Mouse (Mus musculus) intestine, embryonic 16.5 days (tissue): ENCODE measurements at regions not wholly inside any gene's neighbourhood (a gene's known extent, or its start where the extent isn't known, plus 50 kb on each side); places are given as distances from the start of the nearest gene placed in this dataset.

Experiments used
- ATAC-seq: fragments of 200-750 bp; cut with Nextera tagmentation; 2 replicates; pipeline ENCODE4 v1.8.0; 2017; ENCODE audit warnings: moderate TSS enrichment, moderate library complexity
- H3K27ac ChIP-seq: fragments of 300-500 bp; sonication (generic); 2 replicates; pipeline ENCODE4 v1.5.1; 2014; ENCODE audit warnings: mild to moderate bottlenecking, low read length
- H3K27me3 ChIP-seq: fragments of 300-500 bp; sonication (generic); replicated peaks from 2 replicates; pipeline ENCODE4 v1.6.1; 2014; ENCODE audit warnings: low read length, control low read depth, mixed read lengths; ENCODE audit not compliant: control insufficient read depth, insufficient read depth
- H3K36me3 ChIP-seq: fragments of 300-500 bp; sonication (generic); 2 replicates; pipeline ENCODE4 v1.6.1; 2014; ENCODE audit warnings: low read length, control low read depth; ENCODE audit not compliant: control insufficient read depth, insufficient read depth
- H3K4me1 ChIP-seq: fragments of 300-500 bp; sonication (generic); 2 replicates; pipeline ENCODE4 v1.6.1; 2014; ENCODE audit warnings: low read length, control low read depth, mixed read lengths; ENCODE audit not compliant: control insufficient read depth, insufficient read depth
- H3K4me2 ChIP-seq: fragments of 300-500 bp; sonication (generic); 2 replicates; pipeline ENCODE4 v1.6.1; 2014; ENCODE audit warnings: low read depth, low read length, control low read depth
- H3K4me3 ChIP-seq: fragments of 300-500 bp; sonication (generic); 2 replicates; pipeline ENCODE4 v1.5.1; 2014; ENCODE audit warnings: mild to moderate bottlenecking, low read length
- H3K9ac ChIP-seq: fragments of 300-500 bp; sonication (generic); 2 replicates; pipeline ENCODE4 v1.6.1; 2014; ENCODE audit warnings: low read depth, low read length
- H3K9me3 ChIP-seq: fragments of 300-500 bp; sonication (generic); 2 replicates; pipeline ENCODE4 v1.6.1; 2016; ENCODE audit warnings: low read length, control low read depth; ENCODE audit not compliant: control insufficient read depth
- WGBS: fragments of 180-500 bp; shearing (Covaris S2); extraction: QIAGEN DNeasy Blood & Tissue Kit; methylation state at CpG from one replicate; pipeline ENCODE4 v1.1.7; 2014; 5-methylcytosine and 5-hydroxymethylcytosine counted together

- ATAC-seq = no peak
- H3K4me3 ChIP-seq = no peak overlapping the region
- WGBS = 71% methylated on average over 9 of the region's 9 CpGs
- no peak overlapping the region for H3K9ac ChIP-seq
- H3K4me1 ChIP-seq = peaks cover 5% of the 10 kb centered on the region; the same call in 1 of the 2 replicates
- no peak overlapping the region for H3K27ac ChIP-seq
- H3K36me3 ChIP-seq = no peaks in the 10 kb centered on the region
- H3K9me3 ChIP-seq = no peaks in the 10 kb centered on the region
- H3K27me3 ChIP-seq = no peaks in the 10 kb centered on the region
- H3K4me2 ChIP-seq = no peak overlapping the region
These were observed 139.2 kb downstream of the Pja1 start for GRCm38 (mm10) chrX:99331764-99332456.

GRCm38 (mm10) chrX:99330386-99330785, 140.7 kb downstream of the Pja1 start:
- Histone ChIP-seq H3K4me2 (no peak overlapping the region), H3K27me3 (no peaks in the 10 kb centered on the region), H3K27ac (no peak overlapping the region), H3K4me1 (no peaks in the 10 kb centered on the region), H3K9ac (no peak overlapping the region), H3K9me3 (no peaks in the 10 kb centered on the region), H3K4me3 (no peak overlapping the region), H3K36me3 (no peaks in the 10 kb centered on the region)
- WGBS = 93% methylated on average over 8 of the region's 8 CpGs
- ATAC-seq = no peak

GRCm38 (mm10) chrX:99328576-99328975, 142.5 kb downstream of the Pja1 start:
- Histone ChIP-seq H3K4me2 (no peak overlapping the region), H3K36me3 (no peaks in the 10 kb centered on the region), H3K4me1 (no peaks in the 10 kb centered on the region), H3K9me3 (no peaks in the 10 kb centered on the region), H3K27ac (no peak overlapping the region), H3K27me3 (no peaks in the 10 kb centered on the region), H3K4me3 (no peak overlapping the region), H3K9ac (no peak overlapping the region)
- 56% methylated on average over 4 of the region's 4 CpGs for WGBS
- 0 out of 2 replicates have a peak, but pooled peaks have one; percentile 25 for ATAC-seq

- Histone ChIP-seq H3K4me1 (no peaks in the 10 kb centered on the region), H3K36me3 (no peaks in the 10 kb centered on the region), H3K4me2 (no peak overlapping the region), H3K27ac (0 out of 2 replicates have a peak overlapping the region, but pooled peaks have one; percentile 19), H3K27me3 (0 out of 2 replicates have a peak, but pooled peaks cover 4% of the 10 kb centered on the region), H3K4me3 (no peak overlapping the region), H3K9ac (no peak overlapping the region), H3K9me3 (no peaks in the 10 kb centered on the region)
- peak; percentile 83 for ATAC-seq
- WGBS = 28% methylated on average over 7 of the region's 7 CpGs
These were observed 144.9 kb downstream of the Pja1 start for GRCm38 (mm10) chrX:99326167-99326566.

- H3K9ac ChIP-seq = no peak overlapping the region
- H3K27ac ChIP-seq = peak overlapping the region; percentile 65
- 0 out of 2 replicates have a peak, but pooled peaks cover 4% of the 10 kb centered on the region for H3K27me3 ChIP-seq
- no peaks in the 10 kb centered on the region for H3K36me3 ChIP-seq
- 0 out of 2 replicates have a peak, but pooled peaks have one; percentile 34 for ATAC-seq
- no peak overlapping the region for H3K4me2 ChIP-seq
- no peaks in the 10 kb centered on the region for H3K9me3 ChIP-seq
- no peak overlapping the region for H3K4me3 ChIP-seq
- WGBS = 58% methylated on average over 8 of the region's 8 CpGs
- H3K4me1 ChIP-seq = no peaks in the 10 kb centered on the region
These were observed 145.6 kb downstream of the Pja1 start for GRCm38 (mm10) chrX:99325460-99325859.

GRCm38 (mm10) chrX:99324546-99325170, 146.4 kb downstream of the Pja1 start:
- H3K4me2 ChIP-seq = no peak overlapping the region
- no peak overlapping the region for H3K9ac ChIP-seq
- H3K4me1 ChIP-seq = no peaks in the 10 kb centered on the region
- H3K4me3 ChIP-seq = no peak overlapping the region
- ATAC-seq = no peak
- no peak overlapping the region for H3K27ac ChIP-seq
- H3K27me3 ChIP-seq = 0 out of 2 replicates have a peak, but pooled peaks cover 4% of the 10 kb centered on the region
- no peaks in the 10 kb centered on the region for H3K9me3 ChIP-seq
- 72% methylated on average over 6 of the region's 6 CpGs for WGBS
- no peaks in the 10 kb centered on the region for H3K36me3 ChIP-seq

GRCm38 (mm10) chrX:99319791-99320190, 151.3 kb downstream of the Pja1 start:
- Histone ChIP-seq H3K27ac (no peak overlapping the region), H3K36me3 (no peaks in the 10 kb centered on the region), H3K9me3 (no peaks in the 10 kb centered on the region), H3K4me2 (no peak overlapping the region), H3K4me1 (0 out of 2 replicates have a peak, but pooled peaks cover 5% of the 10 kb centered on the region), H3K27me3 (peaks cover 9% of the 10 kb centered on the region; the same call in 1 of the 2 replicates), H3K4me3 (no peak overlapping the region), H3K9ac (no peak overlapping the region)
- no peak for ATAC-seq
- WGBS = 76% methylated on average over 7 of the region's 7 CpGs

- Histone ChIP-seq H3K4me2 (no peak overlapping the region), H3K4me1 (0 out of 2 replicates have a peak, but pooled peaks cover 5% of the 10 kb centered on the region), H3K27me3 (peaks cover 9% of the 10 kb centered on the region; the same call in 1 of the 2 replicates), H3K4me3 (no peak overlapping the region), H3K36me3 (no peaks in the 10 kb centered on the region), H3K27ac (no peak overlapping the region), H3K9ac (no peak overlapping the region), H3K9me3 (no peaks in the 10 kb centered on the region)
- ATAC-seq = no peak
- 49% methylated on average over 6 of the region's 6 CpGs for WGBS
These were observed 151.9 kb downstream of the Pja1 start for GRCm38 (mm10) chrX:99319163-99319562.

GRCm38 (mm10) chrX:99318141-99318540, 152.9 kb downstream of the Pja1 start:
- Histone ChIP-seq H3K27me3 (peaks cover 13% of the 10 kb centered on the region; the same call in 1 of the 2 replicates), H3K27ac (no peak overlapping the region), H3K4me3 (no peak overlapping the region), H3K36me3 (no peaks in the 10 kb centered on the region), H3K4me1 (0 out of 2 replicates have a peak, but pooled peaks cover 5% of the 10 kb centered on the region), H3K9me3 (no peaks in the 10 kb centered on the region), H3K9ac (no peak overlapping the region), H3K4me2 (no peak overlapping the region)
- ATAC-seq = no peak
- 71% methylated on average over 8 of the region's 8 CpGs for WGBS
